Mouse (Mus musculus) cerebral cortex, adult 2 months (tissue): ENCODE data around the gene Slc3a2.

Experiments used
- WGBS: fragments of 180-500 bp; shearing (Covaris S2); methylation state at CpG from one replicate; pipeline ENCODE4 v1.1.7; 2018; 5-methylcytosine and 5-hydroxymethylcytosine counted together

The Slc3a2 gene

DNA sequence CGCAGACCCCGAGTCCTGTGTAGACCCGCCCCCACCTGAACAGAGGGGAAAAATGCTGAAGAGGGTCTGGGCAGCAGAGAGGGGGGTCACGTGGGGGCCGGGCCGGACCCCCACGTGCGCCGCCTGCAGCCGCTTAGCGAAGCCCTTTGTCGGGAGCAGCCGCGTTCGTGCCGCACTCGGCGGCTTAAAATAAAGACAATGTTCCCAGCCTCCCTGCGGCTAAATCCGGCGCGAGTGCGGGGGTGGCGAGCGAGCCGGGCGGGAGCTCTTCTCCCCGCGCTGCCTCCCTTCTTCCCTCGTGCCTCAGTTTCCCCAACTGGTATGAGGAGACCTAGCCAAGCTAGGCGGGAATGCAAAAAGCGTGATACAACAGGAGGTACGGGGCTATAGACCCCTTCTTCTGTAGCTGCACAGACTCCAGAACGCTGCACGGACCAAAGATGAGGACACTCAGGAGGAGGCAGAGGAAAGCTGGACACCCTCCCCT, 61.3 kb downstream of the Slc3a2 start:
- WGBS: 2% methylated on average over 35 of the region's 35 CpGs
